Mouse (Mus musculus): ENCODE data around the gene Nav2.

- TF ChIP-seq POLR2A (IDR thresholded peaks at IDR 0.05; ENCODE audit: borderline replicate concordance, extremely low read depth, insufficient read depth, insufficient read length, poor library complexity, severe bottlenecking) (no peak), CTCF (IDR thresholded peaks at IDR 0.05; ENCODE audit: borderline replicate concordance, extremely low read depth, insufficient read depth, insufficient read length) (no peak)
Measured at GRCm38 (mm10) chr7:49575226-49575625, 666.7 kb downstream of the Nav2 start.
